Mouse (Mus musculus) ovary, postnatal 36 days (tissue): ENCODE measurements at regions not wholly inside any gene's neighbourhood (a gene's known extent, or its start where the extent isn't known, plus 50 kb on each side); places are given as distances from the start of the nearest gene placed in this dataset.

Experiments
- DNase-seq: peaks from one replicate; pipeline ENCODE4 v3.0.0; 2022; ENCODE audit warnings: low spot score, mixed read lengths

- no peak for DNase-seq
These were observed 212.9 kb downstream of the Mef2c start for GRCm38 (mm10) chr13:83716711-83717171.

- no peak for DNase-seq
These were observed 213.9 kb downstream of the Mef2c start for GRCm38 (mm10) chr13:83717686-83718210.

- DNase-seq: no peak
These were observed 214.9 kb downstream of the Mef2c start for GRCm38 (mm10) chr13:83718431-83719410.

DNA sequence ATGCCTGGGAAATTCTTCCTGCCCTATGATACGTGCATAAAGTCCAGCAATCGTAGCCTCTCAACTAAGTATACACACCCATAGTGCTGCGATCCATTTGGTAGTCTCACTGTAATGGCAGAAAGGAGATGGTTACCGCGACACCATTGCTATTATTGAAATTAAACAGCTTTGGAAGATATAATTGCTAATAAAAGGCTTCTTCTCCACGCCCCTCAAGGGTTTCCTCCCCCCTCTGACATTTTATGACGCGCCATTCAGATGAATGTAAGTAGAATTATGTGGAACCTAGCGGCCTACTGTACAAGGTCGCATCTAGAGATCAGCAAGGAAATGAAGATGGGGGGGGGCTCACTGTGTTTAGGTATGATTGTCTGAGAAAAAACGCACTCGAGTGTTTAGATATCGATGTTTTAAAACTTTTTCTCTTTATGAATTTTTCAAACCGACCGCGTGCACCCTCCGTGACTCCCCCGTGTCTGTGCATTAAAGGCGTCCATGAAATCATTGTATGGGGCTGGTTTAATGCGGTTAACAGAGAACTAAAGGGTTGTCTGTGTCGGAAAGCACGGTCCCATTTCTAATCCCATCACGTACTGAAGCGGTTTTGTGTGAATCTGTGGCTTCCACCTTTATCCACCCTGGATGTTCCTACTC, 215.9 kb downstream of the Mef2c start:
- no peak for DNase-seq

DNA sequence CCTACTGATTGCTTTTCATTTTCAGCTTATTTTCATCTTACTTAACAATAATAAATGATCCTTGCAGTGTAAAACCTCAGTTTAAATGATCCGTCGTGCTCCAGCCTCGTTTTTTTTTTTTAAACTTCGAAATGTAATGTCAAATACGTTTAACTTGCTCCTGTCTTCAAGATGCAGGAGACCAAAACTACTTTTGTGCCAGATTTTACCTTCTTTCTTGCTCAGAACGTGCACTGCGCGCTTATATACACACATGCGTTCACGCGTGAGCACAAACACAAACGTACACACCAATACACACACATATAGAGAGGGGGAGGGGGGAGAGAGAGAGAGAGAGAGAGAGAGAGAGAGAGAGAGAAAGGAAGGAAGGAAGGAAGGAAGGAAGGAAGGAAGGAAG, 216.5 kb downstream of the Mef2c start:
- DNase-seq: no peak

DNA sequence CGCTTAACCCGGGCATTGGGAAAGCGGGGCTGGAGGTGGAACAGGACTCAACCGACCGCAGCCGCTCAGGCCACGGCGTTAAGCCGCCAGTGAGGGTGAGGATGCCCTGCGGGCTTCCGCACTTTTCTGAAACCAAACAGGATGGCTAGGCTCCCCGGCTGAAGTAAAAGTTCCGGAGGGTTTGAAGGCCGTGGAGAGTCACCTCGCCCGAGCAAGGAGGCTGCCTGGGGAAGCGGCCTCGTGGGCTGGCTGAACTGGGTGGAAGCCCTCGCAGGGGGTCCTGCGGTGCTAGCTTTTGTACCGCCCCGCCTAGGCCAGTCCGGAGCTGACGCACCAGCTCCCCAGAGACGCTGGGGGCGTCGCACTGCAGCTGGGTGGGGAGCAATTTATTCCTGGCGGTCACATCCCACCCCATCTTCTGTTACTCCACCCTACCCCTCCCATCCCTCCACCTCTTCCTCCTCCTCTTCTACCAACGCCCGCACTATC, 217.1 kb downstream of the Mef2c start:
- DNase-seq: no peak

DNA sequence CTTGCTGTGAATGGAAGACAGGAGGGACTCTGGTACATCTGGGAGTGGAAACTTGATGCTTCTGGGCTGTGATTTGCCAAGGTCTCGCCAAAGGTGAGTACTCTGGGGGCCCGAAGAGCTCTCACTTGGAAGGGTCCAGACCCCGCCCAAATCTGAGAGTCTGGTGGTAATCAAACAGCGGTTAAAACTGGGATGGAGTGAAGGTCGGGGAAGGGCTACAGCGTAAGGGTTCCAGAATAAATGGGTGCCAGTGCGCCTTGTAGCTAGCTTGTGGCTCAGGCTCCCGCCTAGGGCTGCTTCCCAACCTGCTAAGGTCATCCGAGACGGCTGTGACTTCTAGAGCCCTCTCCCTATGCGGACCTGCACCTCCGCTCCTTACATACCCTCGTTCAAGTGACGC, 217.7 kb downstream of the Mef2c start:
- DNase-seq: no peak

- DNase-seq: no peak
These were observed 218.4 kb downstream of the Mef2c start for GRCm38 (mm10) chr13:83722241-83722640.

- no peak for DNase-seq
These were observed 219.0 kb downstream of the Mef2c start for GRCm38 (mm10) chr13:83722791-83723190.

DNA sequence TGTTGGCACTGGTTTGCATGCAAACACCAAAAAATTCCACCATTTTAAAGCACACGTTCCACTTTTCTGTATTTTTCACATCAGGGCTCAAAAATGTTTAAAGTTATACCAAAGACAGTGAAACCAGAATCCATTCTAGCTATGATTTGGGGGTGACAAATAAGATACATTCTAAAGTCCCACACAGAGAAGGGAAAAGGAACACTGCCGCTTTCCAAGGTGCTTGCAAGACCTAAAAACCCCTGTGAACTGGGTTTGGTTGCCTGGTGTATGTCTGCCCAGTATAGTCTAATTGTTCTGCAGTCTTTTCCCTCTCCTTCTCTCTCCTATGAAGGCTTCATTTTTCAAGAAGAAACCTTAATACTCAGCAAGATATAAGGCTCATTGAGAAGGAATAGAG, 219.6 kb downstream of the Mef2c start:
- DNase-seq: no peak

GRCm38 (mm10) chr13:83724196-83724595, 220.4 kb downstream of the Mef2c start:
- DNase-seq: no peak

GRCm38 (mm10) chr13:83724995-83725394, 221.2 kb downstream of the Mef2c start:
- DNase-seq: peak; percentile 45

GRCm38 (mm10) chr13:83725831-83726230, 222.0 kb downstream of the Mef2c start:
- DNase-seq: no peak

GRCm38 (mm10) chr13:83726346-83726975, 222.6 kb downstream of the Mef2c start:
- DNase-seq: no peak

GRCm38 (mm10) chr13:83727051-83727765, 223.4 kb downstream of the Mef2c start:
- DNase-seq: no peak

GRCm38 (mm10) chr13:83727766-83728395, 224.0 kb downstream of the Mef2c start:
- DNase-seq: no peak

GRCm38 (mm10) chr13:83728421-83729010, 224.7 kb downstream of the Mef2c start:
- no peak for DNase-seq

GRCm38 (mm10) chr13:83729331-83730009, 225.6 kb downstream of the Mef2c start:
- DNase-seq: peak; percentile 41

- no peak for DNase-seq
These were observed 226.4 kb downstream of the Mef2c start for GRCm38 (mm10) chr13:83730155-83730712.
